Mouse (Mus musculus) myocyte (in vitro differentiated cells): ENCODE results near the gene Vcp. TPM values are rescaled to one million over a fixed set of nuclear protein-coding genes. Genes with fewer than 3 reads are reported as not detected.
A peak's percentile ranks its signal among the peaks of the same experiment; 100 is the strongest.

Experiments used
- H3K27me3 ChIP-seq: one replicate; pipeline ENCODE4 v1.6.1; 2011; ENCODE audit not compliant: control insufficient read depth, insufficient read depth, insufficient read length
- H3K36me3 ChIP-seq: one replicate; pipeline ENCODE4 v1.6.1; 2011; ENCODE audit not compliant: control insufficient read depth, insufficient read depth
- H3K4me2 ChIP-seq: one replicate; pipeline ENCODE4 v1.6.1; 2011; ENCODE audit warnings: low read depth, control low read depth
- H3K4me3 ChIP-seq: one replicate; pipeline ENCODE4 v1.5.1; 2011; ENCODE audit warnings: mild to moderate bottlenecking, control low read depth, moderate library complexity
- H3K79me2 ChIP-seq: one replicate; pipeline ENCODE4 v1.6.1; 2011; ENCODE audit not compliant: control insufficient read depth, insufficient read depth
- H3ac ChIP-seq: one replicate; pipeline ENCODE4 v1.6.1; 2011; ENCODE audit not compliant: control insufficient read depth, insufficient read length
- CEBPB ChIP-seq: IDR thresholded peaks from 2 replicates; pipeline ENCODE4 v1.6.1; 2011; ENCODE audit warnings: mild to moderate bottlenecking, moderate library complexity; ENCODE audit not compliant: poor library complexity, insufficient read depth, severe bottlenecking
- E2F4 ChIP-seq: IDR thresholded peaks from one replicate; pipeline ENCODE4 v1.6.1; 2011; ENCODE audit warnings: mild to moderate bottlenecking, control low read depth, moderate library complexity; ENCODE audit not compliant: insufficient read depth
- MAX ChIP-seq: IDR thresholded peaks from one replicate; pipeline ENCODE4 v1.6.1; 2011; ENCODE audit warnings: low read depth, mild to moderate bottlenecking, control low read depth
- MYOD1 ChIP-seq, 3 experiments: IDR thresholded peaks; one replicate each; pipeline ENCODE4 v1.6.1; 2011; ENCODE audit warnings: control low read depth in 2 of 3, low read depth in 2 of 3, mild to moderate bottlenecking in 2 of 3, moderate library complexity in 1 of 3; ENCODE audit not compliant: insufficient read length in 2 of 3, control insufficient read depth in 1 of 3
- MYOG ChIP-seq, 3 experiments: IDR thresholded peaks; one replicate each; pipeline ENCODE4 v1.6.1; 2011; ENCODE audit warnings: control low read depth in 2 of 3, low read depth in 2 of 3, mild to moderate bottlenecking in 2 of 3; ENCODE audit not compliant: insufficient read length in 2 of 3, control insufficient read depth in 1 of 3, insufficient read depth in 1 of 3
- POLR2A ChIP-seq: IDR thresholded peaks from one replicate; pipeline ENCODE4 v1.6.1; 2011; ENCODE audit warnings: low read depth, mild to moderate bottlenecking, control low read depth, moderate library complexity; ENCODE audit not compliant: insufficient read length
- POLR2AphosphoS2 ChIP-seq: IDR thresholded peaks from one replicate; pipeline ENCODE4 v1.6.1; 2011; ENCODE audit warnings: low read depth, control low read depth; ENCODE audit not compliant: insufficient read length
- REST ChIP-seq: IDR thresholded peaks from one replicate; pipeline ENCODE4 v1.6.1; 2011; ENCODE audit warnings: mild to moderate bottlenecking, control low read depth, moderate library complexity; ENCODE audit not compliant: insufficient read depth, insufficient read length
- SRF ChIP-seq: IDR thresholded peaks from one replicate; pipeline ENCODE4 v1.6.1; 2011; ENCODE audit warnings: low read depth; ENCODE audit not compliant: control insufficient read depth, insufficient read length
- TCF12 ChIP-seq: IDR thresholded peaks from one replicate; pipeline ENCODE4 v1.6.1; 2011; ENCODE audit warnings: mild to moderate bottlenecking, control low read depth; ENCODE audit not compliant: poor library complexity, insufficient read depth, severe bottlenecking
- TCF3 ChIP-seq: IDR thresholded peaks from one replicate; pipeline ENCODE4 v1.6.1; 2011; ENCODE audit warnings: low read depth, control low read depth; ENCODE audit not compliant: insufficient read length
- USF1 ChIP-seq: IDR thresholded peaks from one replicate; pipeline ENCODE4 v1.6.1; 2011; ENCODE audit warnings: low read depth, mild to moderate bottlenecking, control low read depth, moderate library complexity
- polyA plus RNA-seq: library from polyadenylated mRNA; unstranded; fragments of >200 nt; fragmentation: generic; extraction: Trizol; gene quantifications from one replicate; pipeline ENCODE4 v1.2.1, GENCODE M21; 2012; ENCODE audit warnings: missing spikeins

Gene Vcp
- polyA plus RNA-seq, 1 experiment = 334 TPM

GRCm38 (mm10) chr4:43010161-43011038, 10.1 kb upstream of the Vcp start, which contains the start of gene Fancg:
TSS of gene Fancg (minus strand) at chr4:43010506.
- peak within 1 kb of the TSS; percentile 97 for H3K4me2 ChIP-seq

GRCm38 (mm10) chr4:43005765-43006164, 5.5 kb upstream of the Vcp start:
- Histone ChIP-seq H3K27me3 (no peaks in the 10 kb centered on the region), H3K4me3 (no peak overlapping the region), H3ac (no peak overlapping the region), H3K4me2 (no peak overlapping the region), H3K79me2 (no peaks in the 10 kb centered on the region), H3K36me3 (no peaks in the 10 kb centered on the region)
- no peak for TF ChIP-seq TCF12
- TF ChIP-seq TCF3 = no peak
- TF ChIP-seq MAX = no peak
- no peak for TF ChIP-seq E2F4
- no peak for TF ChIP-seq POLR2AphosphoS2
- no peak for TF ChIP-seq POLR2A
- no peak for TF ChIP-seq MYOD1 (IDR thresholded peaks at IDR 0.05; ENCODE audit: control insufficient read depth in 1 of 3, insufficient read length in 2 of 3, low read depth in 2 of 3)
- TF ChIP-seq MYOG (IDR thresholded peaks at IDR 0.05; ENCODE audit: control insufficient read depth in 1 of 3, insufficient read depth in 1 of 3, insufficient read length in 2 of 3, low read depth in 2 of 3) = no peak
- TF ChIP-seq SRF = no peak
- no peak for TF ChIP-seq CEBPB
- TF ChIP-seq REST = no peak
- no peak for TF ChIP-seq USF1

More at GRCm38 (mm10) chr4:43010161-43011038, 10.1 kb upstream of the Vcp start, which contains the start of gene Fancg:
- Histone ChIP-seq H3K27me3 (no peaks in the 10 kb centered on the region), H3K36me3 (no peaks in the 10 kb centered on the region), H3K79me2 (no peaks in the 10 kb centered on the region), H3K4me3 (peak within 1 kb of the TSS; percentile 69), H3ac (peak within 1 kb of the TSS; percentile 52)
- TF ChIP-seq REST (no peak), E2F4 (peak; percentile 66)

- Histone ChIP-seq H3K79me2 (no peaks in the 10 kb centered on the region), H3K4me2 (no peak overlapping the region), H3K4me3 (no peak overlapping the region), H3K27me3 (no peaks in the 10 kb centered on the region), H3K36me3 (no peaks in the 10 kb centered on the region), H3ac (no peak overlapping the region)
- no peak for TF ChIP-seq E2F4
- no peak for TF ChIP-seq POLR2A
- TF ChIP-seq CEBPB = no peak
- no peak for TF ChIP-seq TCF12
- TF ChIP-seq USF1 = no peak
- TF ChIP-seq TCF3 = no peak
- no peak for TF ChIP-seq SRF
- no peak for TF ChIP-seq MYOG (IDR thresholded peaks at IDR 0.05; ENCODE audit: control insufficient read depth in 1 of 3, insufficient read depth in 1 of 3, insufficient read length in 2 of 3, low read depth in 2 of 3)
- no peak for TF ChIP-seq MAX
- TF ChIP-seq POLR2AphosphoS2 = no peak
- TF ChIP-seq MYOD1 (IDR thresholded peaks at IDR 0.05; ENCODE audit: control insufficient read depth in 1 of 3, insufficient read length in 2 of 3, low read depth in 2 of 3) = no peak
- no peak for TF ChIP-seq REST
Measured at GRCm38 (mm10) chr4:43004951-43005350, 4.6 kb upstream of the Vcp start.

GRCm38 (mm10) chr4:43002756-43003439, 2.6 kb upstream of the Vcp start:
- Histone ChIP-seq H3ac (no peak overlapping the region), H3K4me3 (no peak overlapping the region), H3K36me3 (no peaks in the 10 kb centered on the region), H3K4me2 (no peak overlapping the region), H3K27me3 (no peaks in the 10 kb centered on the region), H3K79me2 (peaks cover 20% of the 10 kb centered on the region)
- TF ChIP-seq POLR2A (no peak), SRF (no peak), POLR2AphosphoS2 (no peak), MAX (no peak), E2F4 (no peak), TCF3 (no peak), REST (no peak)

- TF ChIP-seq SRF = no peak
- no peak for TF ChIP-seq E2F4
- TF ChIP-seq TCF12 = no peak
- no peak overlapping the region for H3K4me2 ChIP-seq
- peaks cover 7% of the 10 kb centered on the region for H3K36me3 ChIP-seq
- peaks cover 36% of the 10 kb centered on the region for H3K79me2 ChIP-seq
- no peak overlapping the region for H3K4me3 ChIP-seq
- H3K27me3 ChIP-seq = no peaks in the 10 kb centered on the region
- no peak overlapping the region for H3ac ChIP-seq
Measured at GRCm38 (mm10) chr4:43001272-43001671, 965 bp upstream of the Vcp start.
